Mouse (Mus musculus): ENCODE data around the gene Otx1.
A peak's percentile ranks its signal among the peaks of the same experiment; 100 is the strongest.

Otx1 gene

GRCm38 (mm10) chr11:22002783-22003340, at the start of gene Otx1:
TSS of gene Otx1 (minus strand) at chr11:22002897.
- DNase-seq (ENCODE audit: inconsistent ontology term), result peak; percentile 40

GRCm38 (mm10) chr11:22050864-22051263, 48.2 kb upstream of the Otx1 start:
- no peak for DNase-seq (ENCODE audit: inconsistent ontology term)

DNA sequence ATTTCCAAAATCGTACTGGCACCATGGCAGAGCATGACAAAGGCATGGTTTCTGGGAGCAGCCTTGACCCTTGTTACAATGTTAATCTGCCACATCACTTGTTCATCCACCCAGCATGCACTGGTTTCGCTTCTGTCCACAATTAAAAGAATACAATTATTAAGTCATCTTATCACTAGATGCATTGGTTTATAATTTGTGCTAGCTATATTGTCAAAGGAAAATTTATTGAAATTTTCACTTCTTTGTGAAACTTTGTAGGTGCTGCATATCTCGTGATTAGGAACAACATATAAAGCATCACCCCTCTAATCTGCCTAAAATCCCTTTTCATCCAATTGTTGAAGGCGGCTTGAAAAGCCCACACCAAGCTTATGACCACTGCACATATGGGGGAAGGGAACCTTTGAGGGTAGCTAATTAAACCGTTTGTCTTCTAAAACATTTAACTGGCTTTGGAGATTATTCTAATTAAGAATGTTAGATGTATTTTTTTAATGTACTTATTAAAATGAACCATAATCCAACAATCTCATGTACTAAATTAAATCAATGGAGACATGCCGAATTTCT, 37.2 kb upstream of the Otx1 start:
- DNase-seq (ENCODE audit: inconsistent ontology term), result no peak

DNA sequence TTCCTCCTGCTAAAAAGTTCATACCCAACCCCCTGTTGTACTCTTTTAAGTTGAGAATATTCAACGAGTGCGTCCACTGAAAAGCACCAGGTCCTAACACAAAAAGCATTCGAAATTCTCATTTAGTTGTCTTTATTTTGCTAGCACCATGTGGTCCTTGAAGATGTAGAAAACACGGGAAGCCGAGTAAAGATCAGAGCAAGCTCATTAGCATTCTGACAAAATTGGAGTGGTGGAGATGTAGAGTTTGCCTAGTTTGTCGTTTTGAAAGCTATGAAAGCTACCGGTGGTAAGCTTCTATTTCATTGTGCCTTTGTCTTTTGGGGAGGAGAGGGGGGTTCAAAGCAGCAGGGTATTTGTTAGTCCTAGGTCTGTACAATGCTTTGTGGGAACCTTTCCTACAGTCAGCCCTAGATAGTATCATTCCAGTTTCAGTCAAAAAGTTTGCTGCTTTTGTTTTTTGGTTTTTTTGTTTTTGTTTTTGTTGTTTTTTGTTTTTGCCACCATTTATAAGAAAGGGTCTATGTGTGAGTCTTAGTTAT, 31.9 kb upstream of the Otx1 start:
- DNase-seq (ENCODE audit: inconsistent ontology term), result no peak

- no peak for DNase-seq (ENCODE audit: inconsistent ontology term)
These were observed 30.9 kb upstream of the Otx1 start for GRCm38 (mm10) chr11:22033582-22033981.

GRCm38 (mm10) chr11:22020602-22021001, 17.9 kb upstream of the Otx1 start:
- no peak for DNase-seq (ENCODE audit: inconsistent ontology term)

DNA sequence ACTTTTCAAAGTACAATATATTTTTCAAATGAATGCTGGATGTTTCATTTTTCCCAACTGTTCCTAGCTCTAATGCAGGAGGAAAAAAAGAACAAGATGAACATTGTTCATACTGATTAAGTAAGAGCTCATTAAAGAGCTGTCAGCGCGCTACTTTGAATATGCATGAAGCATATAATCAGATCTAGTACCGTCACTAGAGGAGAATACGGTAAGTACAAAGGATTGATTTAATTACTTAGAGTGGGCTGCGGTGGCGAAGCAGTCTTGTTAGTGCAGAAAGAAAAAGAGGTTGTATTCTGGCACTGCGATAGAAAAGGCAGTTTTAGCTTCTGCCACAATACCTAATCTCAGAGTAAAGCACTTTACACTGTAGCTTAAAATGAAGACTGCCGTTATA, 14.7 kb upstream of the Otx1 start:
- peak; percentile 17 for DNase-seq (ENCODE audit: inconsistent ontology term)

GRCm38 (mm10) chr11:22016341-22016740, 13.6 kb upstream of the Otx1 start:
- DNase-seq (ENCODE audit: inconsistent ontology term), result no peak

GRCm38 (mm10) chr11:22008817-22009216, 6.1 kb upstream of the Otx1 start:
- DNase-seq (ENCODE audit: inconsistent ontology term), result peak; percentile 55

- peak; percentile 56 for DNase-seq (ENCODE audit: inconsistent ontology term)
These were observed 5.5 kb upstream of the Otx1 start for GRCm38 (mm10) chr11:22008129-22008596.

GRCm38 (mm10) chr11:22007781-22008110, 5.0 kb upstream of the Otx1 start:
- no peak for DNase-seq (ENCODE audit: inconsistent ontology term)

DNA sequence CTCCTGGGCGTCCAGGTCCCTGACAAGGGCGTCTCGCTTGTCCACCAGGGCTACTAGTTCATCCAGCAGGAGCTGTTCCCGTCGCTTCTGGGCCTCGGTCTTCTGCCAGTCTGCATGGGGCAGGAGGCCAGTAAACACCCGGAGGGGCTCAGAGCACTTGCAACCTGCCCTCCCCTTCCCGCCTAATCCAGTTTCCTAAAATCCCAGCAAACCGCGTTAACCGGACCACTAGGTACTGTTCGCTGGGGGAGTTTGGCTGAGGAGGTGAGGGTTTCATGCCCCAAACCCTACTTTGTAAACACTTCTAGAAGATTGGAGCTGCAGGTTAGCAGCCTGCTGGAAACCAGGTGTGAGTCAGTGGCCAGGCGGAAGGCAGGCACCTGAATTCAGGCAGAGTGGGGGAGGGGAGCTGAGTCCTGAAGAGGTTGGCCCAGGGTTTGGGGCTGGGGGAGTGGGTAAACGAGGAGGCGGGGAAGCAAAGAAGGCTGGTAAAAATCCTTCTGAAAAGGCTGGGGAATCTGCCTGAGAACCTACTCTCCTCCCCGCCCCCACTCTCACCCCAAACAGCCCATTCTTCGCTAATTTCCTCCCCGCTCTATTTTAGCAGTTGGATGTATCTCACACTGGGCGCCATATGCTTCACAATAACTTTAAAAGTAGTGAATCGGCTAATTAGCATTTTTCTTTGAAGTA, 4.5 kb upstream of the Otx1 start:
- no peak for DNase-seq (ENCODE audit: inconsistent ontology term)

DNA sequence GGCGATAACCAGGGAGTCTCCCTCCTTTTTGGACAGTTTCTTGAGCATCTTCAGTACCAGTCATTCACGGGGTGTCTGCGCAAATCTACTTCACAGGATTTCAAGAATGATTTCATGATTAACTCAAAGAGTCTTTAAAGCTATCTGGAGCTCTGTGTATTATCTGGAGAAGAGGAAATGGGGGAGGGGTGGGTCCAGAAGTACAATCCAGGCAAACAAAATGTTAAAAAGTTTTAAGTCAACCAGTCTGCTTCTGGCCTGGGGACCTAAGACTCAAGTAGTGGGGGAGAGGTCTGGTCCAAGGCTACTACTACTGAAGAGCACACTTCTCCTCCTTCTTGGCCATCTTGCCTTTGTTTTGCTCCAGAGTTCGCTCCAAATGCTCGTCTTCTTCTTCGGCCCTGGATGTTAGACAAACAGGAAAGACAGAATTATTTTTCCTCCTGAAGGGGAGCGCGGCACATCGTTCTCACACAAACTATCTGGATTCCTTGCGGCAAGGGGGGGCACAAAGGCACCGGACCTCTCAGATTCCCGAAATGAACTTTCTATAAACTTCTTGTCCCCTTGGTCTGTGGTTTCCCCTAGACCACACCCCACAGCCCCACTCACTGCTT, 3.9 kb upstream of the Otx1 start:
- DNase-seq (ENCODE audit: inconsistent ontology term), result no peak

GRCm38 (mm10) chr11:22005281-22005870, 2.7 kb upstream of the Otx1 start:
- DNase-seq (ENCODE audit: inconsistent ontology term), result no peak

DNA sequence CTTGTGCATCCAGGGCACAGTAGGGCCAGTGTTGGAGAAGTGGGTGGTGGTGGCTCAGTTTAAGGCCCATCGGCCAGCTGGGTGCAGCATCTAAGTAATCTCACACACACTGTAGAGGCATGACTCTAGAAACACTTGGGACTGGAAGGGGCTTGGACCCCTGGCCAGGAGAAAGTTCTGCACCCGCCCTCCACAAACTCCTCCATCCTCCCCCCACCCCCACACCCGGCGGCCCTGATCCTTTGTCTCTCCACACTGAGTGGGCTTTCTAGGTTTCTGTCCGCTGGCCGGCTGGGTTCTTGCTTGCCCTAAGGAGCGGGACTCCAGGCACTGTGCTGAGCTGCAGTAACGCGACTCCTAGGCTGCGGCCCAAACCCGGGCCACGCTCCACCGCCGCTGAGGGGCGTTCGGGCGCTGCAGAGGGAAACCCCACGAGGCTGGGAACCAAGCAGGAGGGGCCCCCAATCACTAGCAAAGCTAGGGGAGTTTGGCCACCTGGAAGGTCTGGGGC, 1.7 kb upstream of the Otx1 start:
- no peak for DNase-seq (ENCODE audit: inconsistent ontology term)

- peak; percentile 47 for DNase-seq (ENCODE audit: inconsistent ontology term)
These were observed 764 bp upstream of the Otx1 start for GRCm38 (mm10) chr11:22003341-22003981.

GRCm38 (mm10) chr11:22002062-22002782, 475 bp downstream of the Otx1 start:
- peak; percentile 68 for DNase-seq (ENCODE audit: inconsistent ontology term)

- DNase-seq (ENCODE audit: inconsistent ontology term), result peak; percentile 85
These were observed 1.2 kb downstream of the Otx1 start for GRCm38 (mm10) chr11:22001321-22002061.

DNA sequence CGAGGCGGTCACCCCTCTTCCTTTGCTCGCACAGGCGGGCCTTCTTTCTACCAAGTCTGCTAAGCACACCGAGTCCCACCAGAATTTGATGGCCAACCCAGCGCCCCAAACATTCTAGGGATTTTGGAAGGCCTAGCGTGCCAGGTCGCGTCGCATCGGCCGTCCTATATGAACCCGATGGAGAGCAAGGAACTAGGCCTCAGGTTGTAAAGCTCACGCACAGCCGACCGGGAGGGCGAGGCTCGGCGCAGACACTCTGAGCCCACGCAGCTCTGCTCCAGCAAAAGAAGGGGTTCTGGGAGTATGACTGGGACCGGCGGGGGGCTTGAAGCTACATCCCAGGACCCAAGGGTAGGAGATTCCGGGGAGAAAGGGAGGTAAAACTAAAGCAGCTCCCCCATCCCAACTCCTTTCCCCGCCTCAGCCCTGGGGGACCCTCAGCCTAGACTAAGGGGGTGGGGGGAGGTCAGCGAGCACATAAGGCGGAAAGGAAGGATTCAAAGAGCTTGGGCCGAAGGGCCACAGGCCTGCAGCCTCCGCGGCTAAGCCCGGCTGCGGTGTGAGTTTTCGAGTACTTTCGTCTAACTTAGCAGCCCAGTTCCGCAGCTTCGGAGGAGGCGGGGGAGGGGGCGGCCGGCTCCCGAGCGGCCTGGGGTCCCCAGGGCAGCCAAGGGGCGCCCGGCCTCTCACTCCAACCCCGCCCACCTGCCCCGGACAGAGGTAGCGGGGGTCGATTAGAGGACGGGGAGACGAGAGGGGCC, 2.2 kb downstream of the Otx1 start:
- DNase-seq (ENCODE audit: inconsistent ontology term), result no peak
